Mouse (Mus musculus) heart, embryonic 16.5 days (tissue): ENCODE data around the gene Ssr2. TPM values are rescaled to one million over a fixed set of nuclear protein-coding genes. Genes with fewer than 3 reads are reported as not detected.

Experiments used
- ATAC-seq: fragments of 200-750 bp; cut with Nextera tagmentation; replicated peaks from 2 replicates; pipeline ENCODE4 v1.8.0; 2017; ENCODE audit warnings: moderate number of reproducible peaks; ENCODE audit not compliant: insufficient read depth, low FRiP score; ENCODE audit errors: extremely low read depth
- H3K27ac ChIP-seq: fragments of 300-500 bp; sonication (generic); 2 replicates; pipeline ENCODE4 v1.5.1; 2014; ENCODE audit warnings: mild to moderate bottlenecking, low read length, control low read depth, moderate library complexity
- H3K27me3 ChIP-seq: fragments of 300-500 bp; sonication (generic); 2 replicates; pipeline ENCODE4 v1.6.1; 2014; ENCODE audit warnings: low read length, mixed read lengths; ENCODE audit not compliant: control insufficient read depth, insufficient read depth
- H3K36me3 ChIP-seq: fragments of 300-500 bp; sonication (generic); 2 replicates; pipeline ENCODE4 v1.6.1; 2014; ENCODE audit not compliant: control insufficient read depth, insufficient read depth
- H3K4me1 ChIP-seq: fragments of 300-500 bp; sonication (generic); 2 replicates; pipeline ENCODE4 v1.6.1; 2014; ENCODE audit warnings: low read length, mixed read lengths; ENCODE audit not compliant: control insufficient read depth, insufficient read depth
- H3K4me2 ChIP-seq: fragments of 300-500 bp; sonication (generic); 2 replicates; pipeline ENCODE4 v1.6.1; 2014; ENCODE audit warnings: low read depth, mild to moderate bottlenecking, control low read depth, low read length
- H3K4me3 ChIP-seq: fragments of 300-500 bp; sonication (generic); 2 replicates; pipeline ENCODE4 v1.5.1; 2014; ENCODE audit warnings: mild to moderate bottlenecking, control low read depth, low read length
- H3K9ac ChIP-seq: fragments of 300-500 bp; sonication (generic); 2 replicates; pipeline ENCODE4 v1.6.1; 2014; ENCODE audit warnings: low read length, control low read depth
- H3K9me3 ChIP-seq: fragments of 300-500 bp; sonication (generic); replicated peaks from 2 replicates; pipeline ENCODE4 v1.6.1; 2016; ENCODE audit warnings: low read length; ENCODE audit not compliant: control insufficient read depth
- WGBS: fragments of 180-500 bp; shearing (Covaris S2); extraction: QIAGEN DNeasy Blood & Tissue Kit; methylation state at CpG from one replicate; pipeline ENCODE4 v1.1.7; 2014; 5-methylcytosine and 5-hydroxymethylcytosine counted together
- polyA plus RNA-seq: library from polyadenylated mRNA; unstranded; fragments of >200 nt; fragmentation: Nextera tagmentation; extraction: Ambion mirVana; gene quantifications from 2 replicates; pipeline ENCODE4 v1.2.1, GENCODE M21; 2015

Ssr2 gene
- polyA plus RNA-seq, 1 experiment from 2014 or later, result 136 TPM

DNA sequence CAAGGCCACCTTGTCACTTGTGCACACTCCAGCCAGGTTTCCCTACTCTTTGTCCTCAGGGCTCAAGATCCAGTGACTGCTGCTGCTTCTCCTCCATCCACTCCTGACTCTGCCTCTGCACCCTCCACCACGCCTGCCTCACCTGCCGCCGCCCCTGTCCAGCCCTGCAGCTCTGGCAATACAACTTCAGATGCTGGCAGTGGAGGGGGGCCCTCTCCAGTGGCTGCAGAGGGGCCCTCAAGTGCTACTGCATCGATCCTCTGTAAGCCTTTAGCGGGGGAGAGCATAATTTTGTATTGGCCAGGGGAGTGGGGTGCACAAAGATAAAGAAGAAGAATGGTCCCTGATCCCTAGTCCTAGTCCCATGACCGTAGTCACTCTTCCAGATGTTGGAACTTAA lies 19.9 kb upstream of the Ssr2 start:
- no peak overlapping the region for H3K27ac ChIP-seq
- H3K9me3 ChIP-seq, result no peaks in the 10 kb centered on the region
- no peak overlapping the region for H3K4me2 ChIP-seq
- H3K36me3 ChIP-seq, result peaks cover 33% of the 10 kb centered on the region
- no peak for ATAC-seq
- H3K9ac ChIP-seq, result no peak overlapping the region
- WGBS, result 97% methylated on average over 6 of the region's 6 CpGs
- no peak overlapping the region for H3K4me3 ChIP-seq
- H3K4me1 ChIP-seq, result peaks cover 15% of the 10 kb centered on the region
- H3K27me3 ChIP-seq, result no peaks in the 10 kb centered on the region

DNA sequence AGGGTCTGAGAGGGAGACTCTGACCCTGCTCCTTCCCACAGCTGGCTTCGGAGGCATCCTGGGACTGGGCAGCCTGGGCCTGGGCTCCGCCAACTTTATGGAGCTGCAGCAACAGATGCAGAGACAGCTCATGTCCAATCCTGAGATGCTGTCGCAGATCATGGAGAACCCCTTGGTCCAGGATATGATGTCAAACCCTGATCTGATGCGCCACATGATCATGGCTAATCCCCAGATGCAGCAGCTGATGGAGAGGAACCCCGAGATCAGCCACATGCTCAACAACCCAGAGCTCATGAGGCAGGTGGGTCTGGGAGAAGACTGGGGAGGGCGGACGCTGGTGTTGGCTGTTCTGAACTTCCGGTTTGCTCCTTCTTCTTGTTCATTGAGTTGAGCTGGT lies 19.1 kb upstream of the Ssr2 start:
- Histone ChIP-seq H3K36me3 (peaks cover 38% of the 10 kb centered on the region), H3K9me3 (no peaks in the 10 kb centered on the region), H3K4me3 (no peak overlapping the region), H3K9ac (no peak overlapping the region), H3K4me1 (peaks cover 15% of the 10 kb centered on the region), H3K27ac (no peak overlapping the region), H3K4me2 (no peak overlapping the region), H3K27me3 (no peaks in the 10 kb centered on the region)
- ATAC-seq, result no peak
- 96% methylated on average over 8 of the region's 8 CpGs for WGBS

DNA sequence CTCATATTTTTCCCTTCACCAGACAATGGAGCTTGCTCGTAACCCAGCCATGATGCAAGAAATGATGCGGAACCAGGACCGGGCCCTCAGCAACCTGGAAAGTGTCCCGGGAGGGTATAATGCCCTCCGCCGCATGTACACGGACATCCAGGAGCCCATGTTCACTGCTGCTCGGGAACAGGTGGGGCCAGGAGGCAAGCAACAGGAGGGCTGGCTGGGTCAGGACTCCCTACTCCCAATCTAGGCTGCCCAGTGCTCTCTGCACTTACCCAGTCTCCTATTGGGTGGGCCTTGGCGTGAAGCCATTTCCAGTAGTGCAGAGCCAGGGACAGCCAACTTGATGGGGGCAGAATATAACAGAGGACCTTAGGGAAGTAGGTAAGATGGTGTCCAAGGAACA lies 16.1 kb upstream of the Ssr2 start:
- no peak overlapping the region for H3K9ac ChIP-seq
- no peaks in the 10 kb centered on the region for H3K9me3 ChIP-seq
- no peak overlapping the region for H3K4me2 ChIP-seq
- H3K27ac ChIP-seq, result no peak overlapping the region
- ATAC-seq, result no peak
- H3K27me3 ChIP-seq, result no peaks in the 10 kb centered on the region
- H3K4me3 ChIP-seq, result no peak overlapping the region
- WGBS, result 92% methylated on average over 9 of the region's 9 CpGs
- peaks cover 6% of the 10 kb centered on the region for H3K4me1 ChIP-seq
- H3K36me3 ChIP-seq, result peaks cover 59% of the 10 kb centered on the region

DNA sequence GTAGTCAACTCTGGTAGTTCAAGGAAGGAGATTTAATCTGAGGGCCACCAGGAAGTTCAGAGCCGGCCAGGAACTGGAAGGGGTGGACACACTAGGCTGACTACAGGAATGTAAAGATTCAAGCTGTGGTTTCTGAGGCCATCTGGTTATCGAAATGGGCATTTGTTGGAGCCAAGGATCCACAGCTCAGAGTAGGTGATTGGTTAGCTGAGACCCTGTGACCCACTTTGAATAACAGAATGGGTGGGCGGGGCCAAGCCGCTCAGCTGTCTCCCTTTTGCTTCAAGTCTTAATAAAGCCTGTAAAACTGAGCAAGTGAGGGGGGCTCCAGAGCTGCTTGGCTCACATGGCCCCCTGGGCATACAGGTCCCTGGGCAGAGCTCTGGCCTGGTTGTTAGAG lies 13.7 kb upstream of the Ssr2 start:
- no peak overlapping the region for H3K9ac ChIP-seq
- no peak for ATAC-seq
- no peak overlapping the region for H3K4me3 ChIP-seq
- no peak overlapping the region for H3K4me2 ChIP-seq
- peaks cover 69% of the 10 kb centered on the region for H3K36me3 ChIP-seq
- 0 out of 2 replicates have a peak, but pooled peaks cover 3% of the 10 kb centered on the region for H3K4me1 ChIP-seq
- 75% methylated on average over 4 of the region's 4 CpGs for WGBS
- no peaks in the 10 kb centered on the region for H3K27me3 ChIP-seq
- H3K27ac ChIP-seq, result no peak overlapping the region
- H3K9me3 ChIP-seq, result no peaks in the 10 kb centered on the region

DNA sequence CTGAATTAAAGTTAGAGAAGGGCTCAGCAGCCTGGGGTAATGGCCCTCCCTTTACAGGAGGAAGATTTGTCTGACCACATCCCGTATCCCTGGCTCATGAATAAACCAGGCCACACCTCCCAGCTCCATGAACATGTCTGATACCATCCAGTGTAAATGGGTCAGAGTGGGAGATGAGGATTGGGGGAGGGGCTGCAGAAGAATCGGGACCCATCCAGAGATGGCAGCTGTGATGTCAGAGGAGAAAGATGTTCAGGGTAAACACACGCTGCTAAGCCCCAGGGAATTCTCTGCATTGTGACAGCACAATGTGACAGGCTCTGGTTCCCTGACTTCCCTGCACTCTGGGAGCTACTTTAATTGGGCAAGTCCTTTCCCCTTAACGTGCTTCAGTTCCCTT lies 12.2 kb upstream of the Ssr2 start:
- 76% methylated on average over 4 of the region's 4 CpGs for WGBS
- H3K9ac ChIP-seq, result no peak overlapping the region
- peaks cover 77% of the 10 kb centered on the region for H3K36me3 ChIP-seq
- H3K4me2 ChIP-seq, result no peak overlapping the region
- no peak for ATAC-seq
- no peaks in the 10 kb centered on the region for H3K9me3 ChIP-seq
- H3K4me3 ChIP-seq, result no peak overlapping the region
- H3K4me1 ChIP-seq, result 0 out of 2 replicates have a peak, but pooled peaks cover 3% of the 10 kb centered on the region
- no peak overlapping the region for H3K27ac ChIP-seq
- H3K27me3 ChIP-seq, result no peaks in the 10 kb centered on the region

DNA sequence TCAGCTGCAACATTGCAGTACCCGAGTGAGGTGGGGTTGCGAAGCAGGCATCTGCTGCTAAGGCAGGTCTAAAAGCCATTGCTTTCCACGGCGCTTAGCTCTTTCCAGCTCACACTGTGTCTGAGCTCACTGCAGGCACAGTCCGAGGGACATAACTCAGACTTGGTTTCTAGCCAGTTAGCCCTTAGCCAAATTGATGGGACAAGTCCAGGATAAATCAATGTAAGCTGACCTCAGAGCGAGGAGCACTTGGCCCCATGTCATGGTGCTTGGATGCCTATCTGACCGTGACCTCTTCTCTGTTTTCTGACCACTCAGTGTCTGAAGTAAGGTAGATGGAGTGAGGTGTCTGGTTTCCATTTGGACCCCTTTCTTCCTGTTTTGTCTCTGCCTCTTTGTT lies 11.7 kb upstream of the Ssr2 start:
- ATAC-seq, result no peak
- Histone ChIP-seq H3K9me3 (no peaks in the 10 kb centered on the region), H3K36me3 (peaks cover 79% of the 10 kb centered on the region), H3K4me1 (0 out of 2 replicates have a peak, but pooled peaks cover 3% of the 10 kb centered on the region), H3K27ac (no peak overlapping the region), H3K4me2 (no peak overlapping the region), H3K4me3 (no peak overlapping the region), H3K27me3 (no peaks in the 10 kb centered on the region), H3K9ac (no peak overlapping the region)
- WGBS, result 85% methylated on average over 7 of the region's 7 CpGs

DNA sequence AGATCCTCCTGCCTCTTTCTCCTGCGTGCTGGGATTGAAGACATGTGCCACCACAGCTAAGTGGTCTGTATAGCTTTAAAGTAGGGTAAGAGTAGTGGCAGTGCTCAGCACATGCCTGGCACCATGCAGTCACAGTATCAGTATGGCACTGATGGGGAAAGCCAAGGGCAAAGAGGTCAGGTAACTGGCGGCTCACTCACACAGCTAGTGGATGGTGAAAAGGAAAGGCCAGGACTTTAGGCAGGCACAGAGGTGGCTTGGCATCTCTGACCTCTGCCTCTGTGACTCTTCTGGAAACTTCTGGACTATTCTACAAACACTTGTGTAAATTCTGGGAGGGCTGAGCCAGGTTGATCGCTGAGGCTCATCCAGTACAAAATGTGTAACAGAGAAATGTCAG lies 9.6 kb upstream of the Ssr2 start:
- Histone ChIP-seq H3K4me1 (0 out of 2 replicates have a peak, but pooled peaks cover 3% of the 10 kb centered on the region), H3K27ac (peak overlapping the region; percentile 66), H3K9me3 (no peaks in the 10 kb centered on the region), H3K27me3 (no peaks in the 10 kb centered on the region), H3K4me3 (no peak overlapping the region), H3K4me2 (no peak overlapping the region), H3K9ac (no peak overlapping the region), H3K36me3 (peaks cover 70% of the 10 kb centered on the region)
- WGBS, result 65% methylated on average over 3 of the region's 3 CpGs
- ATAC-seq, result peak; percentile 64

DNA sequence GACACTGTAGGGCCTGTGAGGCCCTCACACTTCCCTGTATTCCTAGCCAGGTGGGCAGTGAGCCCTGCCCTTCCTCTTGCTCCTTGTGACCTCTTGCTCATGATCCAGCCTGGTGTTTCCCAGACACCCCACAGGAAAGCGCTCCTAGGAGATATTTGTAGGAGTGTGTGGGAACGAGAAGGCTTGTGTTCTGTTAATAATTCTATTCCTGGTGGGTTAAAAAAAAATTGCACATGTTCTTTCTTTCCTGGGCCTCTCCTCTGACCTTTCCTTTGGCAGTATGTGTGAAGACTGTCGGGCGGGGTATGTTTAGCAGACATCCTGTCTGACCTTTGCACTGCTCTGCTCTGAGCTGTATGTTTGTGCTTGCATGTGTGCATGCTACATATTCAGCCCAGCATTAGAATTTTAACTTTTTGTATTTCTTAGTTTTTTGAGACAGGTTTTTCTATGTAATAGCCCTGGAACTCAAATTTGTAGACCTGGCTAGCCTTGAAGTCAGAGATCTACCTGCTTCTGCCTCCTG lies 9.1 kb upstream of the Ssr2 start:
- Histone ChIP-seq H3K4me3 (no peak overlapping the region), H3K27ac (peak overlapping the region; percentile 66), H3K9me3 (no peaks in the 10 kb centered on the region), H3K4me2 (no peak overlapping the region), H3K4me1 (0 out of 2 replicates have a peak, but pooled peaks cover 3% of the 10 kb centered on the region), H3K27me3 (no peaks in the 10 kb centered on the region), H3K36me3 (peaks cover 68% of the 10 kb centered on the region), H3K9ac (no peak overlapping the region)
- 67% methylated on average over 4 of the region's 4 CpGs for WGBS
- no peak for ATAC-seq

DNA sequence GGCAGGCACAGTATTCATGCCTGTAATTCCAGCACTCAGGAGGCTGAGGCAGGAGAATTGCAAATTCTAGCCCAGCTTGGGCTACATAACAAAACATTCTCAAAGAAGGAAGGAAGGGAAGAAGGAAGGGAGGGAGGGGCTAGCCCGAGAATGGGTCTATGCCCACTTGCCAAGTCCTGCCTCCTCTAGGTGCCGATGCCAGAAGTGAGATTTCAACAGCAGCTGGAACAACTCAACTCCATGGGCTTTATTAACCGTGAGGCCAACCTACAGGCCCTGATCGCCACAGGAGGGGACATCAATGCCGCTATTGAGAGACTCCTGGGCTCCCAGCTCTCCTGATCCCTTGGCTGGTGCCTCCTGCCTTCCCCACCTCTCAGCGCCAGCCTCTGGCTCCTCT lies 7.8 kb upstream of the Ssr2 start:
- 84% methylated on average over 6 of the region's 6 CpGs for WGBS
- no peak for ATAC-seq

More for the DNA sequence above, 7.8 kb upstream of the Ssr2 start:
- Histone ChIP-seq H3K4me1 (0 out of 2 replicates have a peak, but pooled peaks cover 3% of the 10 kb centered on the region), H3K27me3 (no peaks in the 10 kb centered on the region), H3K27ac (no peak overlapping the region), H3K36me3 (peaks cover 62% of the 10 kb centered on the region), H3K9ac (no peak overlapping the region), H3K4me3 (no peak overlapping the region), H3K9me3 (no peaks in the 10 kb centered on the region), H3K4me2 (no peak overlapping the region)
